Mouse (Mus musculus) adrenal gland, adult 18-20 months (tissue): Measurements from ENCODE around the gene Fam114a1. TPM values are rescaled to one million over a fixed set of nuclear protein-coding genes. Genes with fewer than 3 reads are reported as not detected.

Experiments used
- DNase-seq, 2 experiments: peaks; one replicate each; pipeline ENCODE4 v3.0.0; 2021 to 2022; ENCODE audit warnings: low spot score in 2 of 2
- total RNA-seq, 2 experiments: library from RNA; stranded (reverse); gene quantifications; 1 replicate in 1 of 2; 2 replicates in 1 of 2; pipeline ENCODE4 v1.2.3; 2021

Fam114a1 gene
- total RNA-seq, 2 experiments from 2014 or later = 23.7 to 23.8 TPM

DNA sequence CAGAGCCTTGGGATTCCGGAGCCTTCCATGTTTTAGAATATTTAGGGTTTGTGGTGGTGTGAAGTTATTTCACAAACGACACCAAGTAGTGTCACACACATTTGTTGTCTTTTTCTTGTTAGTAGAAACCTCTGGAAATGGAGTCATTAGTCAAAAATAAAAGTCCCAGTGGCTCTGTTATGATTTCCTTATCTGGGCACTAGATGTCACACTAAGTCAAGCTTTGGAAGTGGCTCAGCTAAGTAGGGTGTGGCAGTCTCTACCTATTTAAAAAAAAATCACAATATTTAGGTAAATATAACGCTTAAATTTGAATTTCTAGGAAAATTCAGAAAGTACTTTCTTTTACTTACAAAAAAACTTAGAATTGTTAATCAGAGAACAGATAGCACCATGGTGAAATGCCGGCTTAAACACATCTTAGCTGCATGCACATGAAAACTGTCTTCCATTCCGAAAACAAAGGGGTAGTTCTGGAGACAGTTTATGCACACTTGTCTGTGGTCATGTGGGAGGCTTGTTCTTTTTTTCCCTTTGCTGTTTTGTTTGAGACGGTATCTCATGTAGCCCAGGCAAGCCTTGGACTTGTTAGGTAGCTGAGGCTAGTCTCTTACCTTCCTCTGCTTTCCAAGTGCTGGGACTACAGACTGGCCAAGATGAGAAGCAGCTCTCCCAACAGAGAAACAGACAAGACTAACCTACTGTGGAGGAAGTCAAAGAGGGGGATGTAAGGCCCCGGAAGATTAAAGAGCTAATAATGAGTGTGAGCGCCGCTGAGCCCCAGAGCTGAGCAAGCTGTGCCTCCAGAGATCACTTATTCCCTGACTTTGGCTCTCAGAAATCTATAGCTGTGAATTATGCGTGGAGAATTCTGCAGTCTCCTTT, 33.3 kb downstream of the Fam114a1 start:
- no peak for DNase-seq

DNA sequence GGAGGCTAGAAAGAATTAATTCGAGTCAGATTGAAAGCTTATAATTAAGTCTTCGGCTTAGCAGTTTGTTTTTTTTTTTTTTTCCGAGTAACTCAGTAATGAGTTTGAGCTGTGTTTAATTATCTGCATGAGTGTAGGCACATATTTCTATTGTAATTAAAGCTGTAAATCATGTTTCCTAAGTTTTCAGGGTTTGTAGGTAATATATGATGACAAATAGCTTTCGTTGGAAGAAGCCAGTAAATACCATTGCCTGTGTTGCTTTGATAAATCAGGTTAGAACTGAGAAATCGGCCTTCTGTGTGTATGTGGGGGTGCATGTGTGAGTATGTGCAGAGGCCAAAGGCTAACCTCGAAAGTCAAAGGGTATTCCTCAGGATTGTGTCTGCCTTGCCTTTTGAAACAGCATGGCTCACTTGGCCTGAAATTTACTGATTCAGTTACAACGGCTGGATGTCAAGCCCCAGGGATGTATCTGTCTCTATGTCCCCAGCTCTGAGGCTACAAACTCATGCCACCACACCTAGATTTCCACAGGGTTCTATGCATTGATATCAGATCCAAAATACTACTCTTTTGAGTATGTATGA, 34.2 kb downstream of the Fam114a1 start:
- DNase-seq = no peak

DNA sequence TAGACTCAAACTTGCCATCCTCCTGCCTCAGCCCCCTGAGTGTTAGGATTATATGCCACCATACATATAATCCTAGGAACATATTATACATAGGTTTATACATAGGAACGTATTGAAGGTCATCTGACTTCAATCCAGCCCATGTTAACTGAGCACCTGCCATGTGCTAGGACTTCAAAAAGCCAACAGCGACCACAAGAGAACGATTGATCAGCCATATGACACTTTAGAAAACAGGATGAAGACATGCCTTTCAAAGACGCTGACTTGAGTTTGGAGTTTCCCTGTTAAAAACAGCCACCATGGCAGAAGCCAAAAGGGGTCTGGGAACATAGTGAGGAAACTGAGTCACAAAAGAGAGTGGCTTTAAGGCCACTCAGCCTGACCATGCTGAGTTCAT, 35.4 kb downstream of the Fam114a1 start:
- no peak for DNase-seq

DNA sequence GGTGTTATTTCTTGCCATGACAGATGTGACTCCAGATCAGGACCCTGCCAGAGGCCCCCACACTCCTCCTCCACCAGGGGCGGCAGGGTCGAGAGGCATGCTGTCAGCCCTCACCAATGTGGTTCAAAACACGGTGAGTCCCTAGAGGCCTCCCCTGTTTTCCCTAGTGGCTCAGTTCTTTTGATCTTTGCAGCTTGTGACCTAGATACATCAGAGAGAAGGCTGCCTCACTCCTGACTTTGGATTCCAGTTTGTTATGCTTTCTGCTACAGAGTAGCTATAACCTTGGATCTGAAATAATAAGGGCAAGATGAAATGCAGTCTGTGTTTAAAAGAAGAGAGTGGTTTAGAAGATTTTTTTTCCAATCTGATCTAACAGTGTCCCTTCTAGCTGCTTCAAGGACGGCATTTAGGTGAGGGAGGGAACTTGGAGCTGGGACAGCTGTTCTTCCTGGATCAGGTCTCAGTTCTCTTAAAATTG, 36.2 kb downstream of the Fam114a1 start:
- DNase-seq = peak in 1 of 2 experiments; percentile 53

DNA sequence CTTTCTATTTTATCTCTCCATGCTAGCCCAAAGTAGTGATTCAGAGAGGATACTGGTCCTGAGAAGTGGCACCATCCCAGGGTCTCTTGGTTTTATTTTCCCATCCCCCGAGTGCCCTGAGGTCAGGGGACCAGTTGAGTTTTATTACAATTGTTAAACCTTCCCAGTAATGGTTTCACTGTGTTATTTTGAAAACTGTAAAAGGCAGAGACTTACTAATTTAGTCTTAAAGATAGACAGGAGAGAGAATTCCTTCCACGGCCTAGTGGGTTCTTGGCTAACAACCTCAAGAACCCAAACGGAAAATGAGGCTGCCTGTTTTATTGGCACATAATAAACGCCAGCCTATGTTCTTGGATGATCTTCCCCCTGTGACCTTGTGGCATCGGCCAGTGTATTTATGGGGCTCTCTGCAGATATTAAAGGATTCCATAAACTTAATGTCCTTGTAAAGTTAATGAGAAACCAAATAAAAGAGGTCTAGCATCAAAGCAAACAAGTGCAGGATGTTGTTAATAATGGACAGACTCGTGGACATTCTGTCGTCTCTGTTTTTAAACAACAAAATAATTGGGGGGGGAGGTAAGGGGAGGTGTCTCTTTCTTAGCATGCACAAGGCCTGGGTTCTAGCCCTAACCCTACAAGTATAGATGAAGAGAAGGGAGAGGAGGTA, 42.2 kb downstream of the Fam114a1 start:
- DNase-seq = no peak

DNA sequence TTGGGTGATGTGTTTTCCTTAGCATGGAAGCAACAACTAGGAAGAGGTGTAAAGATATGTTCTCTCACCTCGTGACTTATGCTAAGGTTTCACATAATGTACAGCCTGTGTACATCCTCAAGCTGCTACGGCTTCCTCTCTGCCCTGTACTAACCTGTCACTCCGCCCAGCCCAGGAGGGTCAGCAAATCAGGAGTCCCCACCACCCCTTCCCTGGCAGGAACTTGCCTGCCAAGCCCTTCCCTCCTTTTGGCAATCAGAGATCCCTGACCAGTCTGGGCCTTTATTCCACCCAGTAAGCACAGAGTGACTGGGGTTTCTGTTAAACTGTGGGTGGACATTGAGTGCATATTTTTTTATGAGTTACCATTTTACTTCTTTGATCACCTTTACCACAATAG, 45.6 kb downstream of the Fam114a1 start:
- DNase-seq = no peak

DNA sequence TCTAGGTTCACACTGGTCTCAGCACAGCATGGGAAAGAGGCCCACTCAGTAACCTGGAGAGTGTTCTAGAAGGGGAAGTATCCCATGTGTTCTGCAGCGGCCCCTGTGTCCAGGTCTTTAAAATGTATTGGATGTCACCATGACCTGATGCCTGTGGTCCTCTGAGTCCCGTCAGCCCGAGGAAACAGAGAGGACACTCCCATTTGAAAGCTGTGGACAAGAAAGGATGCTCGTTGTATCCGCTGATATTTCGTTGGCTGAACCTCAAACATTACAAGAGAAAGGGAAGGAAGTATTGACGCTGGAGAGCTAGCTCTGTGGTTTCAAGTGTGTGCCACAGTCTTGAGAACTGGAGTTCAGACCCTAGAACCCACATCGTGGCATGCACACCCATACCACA, 49.2 kb downstream of the Fam114a1 start:
- DNase-seq = no peak

DNA sequence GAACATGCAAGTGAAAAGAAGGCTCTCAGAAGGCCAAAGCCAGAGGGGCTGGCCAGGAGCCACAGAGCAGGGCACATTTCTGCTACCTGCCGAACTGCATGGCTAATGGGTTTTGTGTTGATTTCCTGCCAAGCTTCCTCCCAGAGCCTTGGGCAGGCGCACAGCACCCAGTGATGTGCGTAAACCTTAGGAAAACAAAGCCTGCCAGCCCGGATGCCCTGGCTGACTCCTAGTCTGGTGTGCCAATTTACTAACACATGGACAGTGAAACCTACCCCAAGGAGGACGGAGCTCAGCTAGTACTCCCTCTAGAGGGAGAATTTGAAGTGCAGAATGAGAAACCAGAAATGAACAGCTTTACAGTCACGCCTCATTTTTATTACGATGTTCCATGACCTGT, 50.0 kb downstream of the Fam114a1 start:
- DNase-seq = peak; percentile 36 to 53

DNA sequence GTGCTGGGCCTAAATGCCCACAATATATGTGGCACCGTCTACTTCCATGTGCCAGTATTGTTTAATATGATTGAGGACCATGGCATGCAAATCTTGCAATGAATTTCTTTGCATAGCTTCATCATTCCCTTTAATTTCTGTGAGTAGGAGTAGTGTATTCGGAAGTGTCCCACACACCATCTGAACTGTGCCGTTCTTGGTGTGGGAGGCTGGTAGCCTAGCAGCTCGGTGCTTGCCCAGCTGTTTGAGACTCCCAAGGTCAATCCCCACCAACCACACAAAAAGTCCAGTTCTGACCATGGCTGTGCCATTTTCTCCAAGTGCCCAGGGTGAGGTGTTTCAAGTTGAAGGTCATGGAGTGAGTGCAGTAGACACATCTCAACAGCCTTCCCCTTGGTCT, 52.1 kb downstream of the Fam114a1 start:
- DNase-seq = no peak

DNA sequence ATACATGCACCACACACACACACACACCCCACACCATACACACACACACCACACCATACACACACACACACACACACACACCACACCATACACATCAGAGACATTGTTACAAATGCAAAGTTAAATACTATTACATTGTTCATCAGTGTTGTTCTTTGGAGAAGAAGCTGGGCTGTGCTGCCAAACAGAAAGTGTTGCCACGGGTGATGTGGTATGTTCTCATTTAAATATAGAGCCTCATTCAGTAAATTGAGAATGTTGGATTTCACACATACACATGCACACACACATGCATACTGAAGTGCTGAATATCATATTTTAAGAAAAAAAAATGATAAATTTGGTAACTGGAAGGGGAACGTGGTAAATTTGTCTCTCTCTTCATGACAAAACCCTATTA, 54.8 kb downstream of the Fam114a1 start:
- no peak for DNase-seq

DNA sequence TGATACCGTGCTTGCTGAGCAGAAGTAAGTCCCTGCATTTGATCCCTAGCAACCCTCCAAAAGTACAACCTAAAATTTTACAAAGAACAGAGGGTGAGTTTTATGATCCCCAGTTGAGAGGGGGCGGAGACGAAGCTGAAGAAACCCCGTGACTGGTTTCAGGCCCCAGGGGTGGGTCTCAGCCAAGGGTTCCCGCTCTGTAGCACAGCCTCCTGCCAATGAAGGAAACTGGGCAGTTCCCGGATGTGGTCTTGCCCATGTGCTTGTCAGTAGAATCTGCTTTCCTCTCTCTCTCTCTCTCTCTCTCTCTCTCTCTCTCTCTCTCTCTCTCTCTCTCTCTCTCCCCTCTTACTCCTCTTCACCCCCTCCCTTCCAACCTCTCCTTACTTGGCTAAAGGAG, 56.0 kb downstream of the Fam114a1 start:
- no peak for DNase-seq

DNA sequence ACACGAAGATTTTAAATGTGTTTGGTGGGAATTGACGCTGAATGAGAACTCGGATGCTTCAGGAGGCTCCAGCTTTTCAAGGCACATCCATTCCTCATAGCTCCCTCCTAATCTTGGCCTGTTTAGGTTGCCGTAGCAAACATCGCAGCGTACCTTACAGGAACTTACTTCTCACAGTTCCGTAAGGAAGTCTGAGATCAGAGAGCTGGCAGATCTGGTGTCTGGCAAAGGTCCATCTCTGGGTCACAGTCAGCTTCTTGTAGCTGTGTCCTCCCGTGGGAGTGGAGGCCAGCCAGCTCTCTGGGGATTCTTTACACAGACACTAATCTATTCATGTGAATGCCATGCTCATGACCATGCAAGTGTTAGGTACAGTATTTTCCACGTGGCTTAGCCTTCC, 56.9 kb downstream of the Fam114a1 start:
- no peak for DNase-seq

DNA sequence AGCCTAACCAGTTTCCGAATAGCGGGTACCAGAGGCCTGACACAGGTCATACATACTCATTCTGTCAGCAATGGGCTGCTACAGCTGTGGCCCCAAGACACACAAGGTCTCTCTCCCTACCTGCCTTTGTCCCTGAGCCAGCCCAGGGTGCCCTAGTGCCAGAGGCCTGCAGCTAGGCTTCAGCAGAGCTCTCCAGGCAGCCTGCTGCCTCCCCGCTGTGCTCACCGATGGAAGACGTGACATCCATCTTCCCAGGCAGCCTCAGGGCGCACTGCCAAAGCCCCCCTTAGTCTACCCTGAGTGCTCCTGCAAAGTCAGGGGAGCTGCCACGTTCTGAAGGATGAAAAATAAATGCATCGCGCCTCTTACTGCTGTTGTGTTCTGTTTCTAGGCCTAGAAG, 58.1 kb downstream of the Fam114a1 start:
- DNase-seq = no peak

DNA sequence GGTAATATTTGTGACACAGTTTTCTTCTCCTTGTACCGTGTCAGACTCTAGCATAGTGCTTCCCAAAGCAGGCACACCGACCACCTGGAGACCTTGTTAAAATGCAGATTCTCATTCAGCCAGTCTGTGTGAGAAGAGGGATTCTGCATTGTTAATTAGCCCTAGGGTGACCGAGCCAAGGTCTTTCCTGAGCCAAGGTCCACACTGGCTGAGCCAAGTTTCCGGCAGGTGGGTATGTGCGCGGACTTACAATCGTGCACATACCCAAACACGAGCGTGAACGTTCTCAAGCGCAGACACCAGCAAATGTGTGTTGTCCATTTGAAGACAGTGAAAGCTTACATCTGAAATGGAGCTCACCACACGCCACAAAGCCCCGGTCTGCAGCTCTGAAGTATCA, 66.7 kb downstream of the Fam114a1 start:
- no peak for DNase-seq

DNA sequence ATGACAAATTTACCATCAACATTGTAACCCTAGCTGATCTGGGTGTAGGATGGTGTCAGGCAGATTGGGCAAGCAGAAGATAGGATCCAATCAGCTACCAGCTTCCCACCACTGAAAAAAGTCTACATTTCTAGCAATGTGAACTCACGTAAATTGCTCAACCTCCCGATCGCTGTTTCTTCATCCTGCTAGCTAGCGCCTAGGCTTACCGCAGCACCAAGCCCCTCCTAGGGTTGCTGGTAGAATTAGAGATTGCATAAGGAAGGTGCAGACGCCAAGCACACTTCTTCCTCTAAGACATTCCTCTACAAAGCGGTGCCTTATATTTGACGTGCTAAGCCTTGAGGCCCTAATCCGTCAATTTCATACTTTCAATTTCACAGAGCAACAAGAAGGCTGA, 68.4 kb downstream of the Fam114a1 start:
- DNase-seq = no peak

DNA sequence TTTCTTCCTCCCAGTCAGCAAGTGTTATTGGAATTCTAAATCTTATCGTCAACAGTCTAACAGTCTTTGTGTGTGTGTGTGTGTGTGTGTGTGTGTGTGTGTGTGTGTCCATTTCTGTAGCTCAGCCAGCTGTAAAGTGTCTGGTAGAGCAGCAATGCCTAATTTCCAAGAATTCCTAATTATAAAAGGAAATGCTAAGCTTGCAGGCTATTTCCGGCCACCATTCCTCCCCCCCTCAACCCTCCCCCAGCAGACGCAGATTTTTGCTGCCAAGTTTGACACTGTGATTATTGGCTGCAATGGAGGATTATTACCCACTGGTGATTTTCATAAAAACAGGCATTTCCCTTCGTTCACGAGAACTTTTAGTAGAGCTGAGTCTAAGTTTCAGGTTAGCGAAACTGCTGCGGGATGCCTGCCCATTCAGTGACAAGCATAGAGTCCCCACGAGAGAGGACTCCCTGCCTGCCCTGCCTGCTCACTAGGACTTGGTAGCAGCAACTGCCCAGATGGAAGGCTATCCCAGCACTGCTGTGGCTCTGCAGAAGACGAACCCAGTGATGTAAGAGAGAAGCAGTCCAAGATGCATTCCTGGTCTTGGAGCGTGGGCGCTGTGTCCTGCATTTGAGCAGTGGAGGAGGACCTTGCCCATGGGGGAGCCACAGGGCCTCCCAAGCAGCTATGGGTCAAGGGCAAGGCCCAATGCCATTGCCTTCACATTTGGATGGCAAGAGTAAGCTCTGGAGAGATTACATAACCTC, 69.1 kb downstream of the Fam114a1 start:
- peak in 1 of 2 experiments; percentile 35 for DNase-seq

DNA sequence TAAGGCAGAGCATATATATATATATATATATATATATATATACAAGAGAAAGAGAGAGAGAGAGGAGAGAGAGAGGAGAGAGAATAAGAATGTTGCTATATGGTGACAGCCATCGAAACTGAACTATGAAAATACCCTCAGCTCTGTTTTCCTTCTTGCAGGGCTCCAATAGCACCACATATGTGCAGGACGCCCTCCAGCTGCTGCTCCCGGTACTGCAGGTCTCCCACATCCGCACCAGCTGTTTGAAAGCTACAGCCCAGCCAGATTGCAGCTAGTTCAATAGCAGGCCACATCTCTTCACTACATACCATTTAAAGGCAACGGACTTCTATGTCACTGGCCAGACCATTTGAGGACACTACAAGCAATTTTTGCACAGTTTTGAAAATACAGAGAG, 70.6 kb downstream of the Fam114a1 start:
- peak in 1 of 2 experiments; percentile 48 for DNase-seq

DNA sequence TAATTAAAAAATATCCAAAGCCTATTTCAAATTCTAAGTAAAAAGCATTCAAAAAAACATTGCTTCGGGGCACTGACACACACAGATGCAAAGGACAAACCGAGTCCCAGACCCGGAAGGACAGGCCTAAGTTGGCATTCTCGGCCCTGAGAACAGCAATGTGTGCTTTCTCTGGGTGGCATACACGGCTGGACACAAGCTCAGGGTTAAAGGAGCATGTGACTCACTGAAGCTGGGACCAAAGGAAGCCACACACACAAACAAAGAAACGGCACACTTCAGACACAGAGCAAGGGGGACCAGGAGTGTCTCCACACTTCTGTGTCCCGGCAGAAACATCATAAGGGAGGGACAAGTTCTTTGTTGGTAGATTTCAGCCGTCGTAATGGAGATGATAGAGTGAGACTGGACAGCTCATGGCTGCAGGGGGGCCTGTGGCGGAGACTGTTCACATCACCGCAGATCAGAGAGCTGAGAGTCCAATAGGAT, 73.6 kb downstream of the Fam114a1 start:
- DNase-seq = no peak

DNA sequence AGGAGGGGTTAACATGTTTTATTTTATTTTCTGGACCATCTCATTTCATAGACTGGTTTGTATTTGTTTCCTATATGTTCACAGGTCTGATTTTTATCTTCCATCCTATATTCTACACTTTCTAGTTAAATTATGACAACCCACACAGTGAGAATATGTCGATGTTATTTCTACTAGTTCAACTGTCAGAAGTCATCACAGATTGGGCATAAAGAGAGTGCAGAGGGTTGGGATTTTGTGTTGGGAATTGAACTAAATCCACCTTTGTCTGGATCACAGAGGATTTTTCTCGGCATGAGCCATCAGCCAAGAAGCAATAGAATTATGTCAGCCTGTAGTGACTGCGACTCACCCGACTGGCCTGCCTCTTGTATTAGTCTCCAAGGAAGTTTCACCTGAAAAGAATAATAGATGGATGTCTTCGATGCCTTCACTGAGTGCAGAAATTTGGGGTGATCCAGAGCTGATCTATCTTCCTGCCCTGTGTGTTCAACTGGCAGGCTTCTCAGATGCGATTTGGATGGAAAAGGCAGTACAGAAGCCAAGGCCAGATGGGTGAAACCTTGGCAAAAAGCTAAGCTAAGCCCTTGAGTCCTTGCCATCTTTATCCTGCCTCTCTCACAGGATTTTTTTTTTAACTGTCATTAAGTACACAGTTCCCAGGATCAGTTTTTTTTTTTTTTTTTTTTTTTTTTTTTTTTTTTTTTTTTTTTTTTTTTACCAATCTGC, 75.9 kb downstream of the Fam114a1 start:
- peak in 1 of 2 experiments; percentile 34 for DNase-seq
